Mouse (Mus musculus): Measurements from ENCODE around the gene Fahd1.

The Fahd1 gene

GRCm38 (mm10) chr17:24841133-24841532 lies 9.0 kb downstream of the Fahd1 start:
- no peak for DNase-seq

GRCm38 (mm10) chr17:24840341-24840740 lies 9.8 kb downstream of the Fahd1 start:
- DNase-seq: no peak

- no peak for DNase-seq
Observed at GRCm38 (mm10) chr17:24839842-24840241, 10.3 kb downstream of the Fahd1 start, which contains the start of gene Hagh. Gene Hagh, plus strand, starts transcription at chr17:24840143.

DNA sequence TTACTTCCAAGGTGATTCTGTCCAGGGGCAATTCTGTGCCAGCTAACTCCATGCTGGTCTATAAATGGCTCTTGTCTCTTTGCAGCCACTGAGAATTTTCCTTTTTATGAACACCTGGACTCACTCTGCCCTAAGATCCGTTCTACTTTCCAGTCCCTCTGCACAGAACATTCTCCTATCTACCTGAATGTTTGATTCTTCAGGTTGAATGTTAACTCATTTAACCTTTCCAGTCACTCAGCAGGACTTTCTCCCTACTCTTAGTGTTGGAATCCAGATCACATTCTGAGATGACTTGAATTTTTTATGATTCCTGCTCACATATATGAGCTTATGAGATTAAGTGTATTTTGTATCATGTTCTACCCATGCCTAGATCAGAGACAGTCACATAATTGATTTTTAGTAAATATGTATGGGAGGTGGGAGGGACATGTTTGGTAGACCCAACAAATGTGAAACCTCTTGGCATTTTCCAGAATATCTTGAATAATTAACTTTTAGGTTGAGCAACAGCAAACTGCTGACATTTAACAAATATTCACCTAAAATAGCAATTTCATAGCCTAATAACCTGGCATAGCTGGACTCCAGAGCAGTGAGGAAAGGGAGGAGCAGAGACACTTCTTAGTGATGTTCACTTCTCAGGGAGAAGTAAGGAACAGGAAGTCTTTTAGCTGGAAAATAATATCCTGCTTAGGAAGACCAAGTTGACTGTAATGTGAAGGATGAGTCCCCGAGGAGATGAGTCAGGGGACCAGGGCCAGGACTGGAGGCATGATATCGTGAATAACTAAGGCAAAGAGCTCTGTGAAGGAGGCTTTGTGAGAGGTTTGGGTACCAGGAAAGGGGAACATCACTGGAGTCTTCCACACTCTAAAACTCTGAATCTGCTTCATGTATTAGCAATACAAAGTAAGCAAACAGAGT lies 28.5 kb downstream of the Fahd1 start:
- no peak for DNase-seq

DNA sequence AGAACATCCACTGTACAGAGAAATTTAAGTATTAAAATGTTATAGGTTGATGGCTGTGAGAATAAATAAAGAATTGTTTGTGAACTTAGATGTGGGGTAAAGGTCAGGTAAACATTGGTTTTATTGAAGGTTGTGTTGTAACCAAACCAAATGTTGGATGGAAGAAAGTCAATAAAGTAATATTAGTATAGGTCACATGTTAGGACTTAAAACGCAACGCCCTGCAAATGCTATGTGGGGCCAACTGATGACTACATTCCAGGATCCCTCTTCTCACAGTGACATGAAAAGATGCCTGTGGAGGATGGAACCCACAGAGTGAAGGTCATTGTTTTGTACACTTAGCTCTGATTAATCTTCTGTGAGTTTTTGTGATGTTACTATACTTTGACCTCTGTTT lies 30.7 kb downstream of the Fahd1 start:
- no peak for DNase-seq

DNA sequence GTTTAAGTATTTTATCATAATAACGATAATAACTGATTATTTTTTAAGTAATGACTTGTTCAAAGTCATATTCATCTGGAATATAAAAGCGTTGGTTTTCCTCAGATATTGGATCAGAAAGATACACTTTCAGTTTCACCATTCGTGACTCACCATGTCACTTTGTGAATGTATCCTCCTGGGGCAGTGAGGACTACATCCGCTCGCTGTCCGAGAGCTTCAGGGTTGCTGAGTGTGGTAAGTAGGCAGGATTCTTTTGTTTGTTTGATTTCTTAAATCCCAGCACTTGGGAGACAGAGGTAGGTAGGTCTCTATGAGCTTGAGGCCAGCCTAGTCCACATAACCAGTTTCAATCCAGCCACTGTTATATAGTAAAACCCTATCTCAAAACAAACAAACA lies 32.0 kb downstream of the Fahd1 start:
- no peak for DNase-seq

- DNase-seq: no peak
Observed at GRCm38 (mm10) chr17:24817503-24817902, 32.7 kb downstream of the Fahd1 start.

DNA sequence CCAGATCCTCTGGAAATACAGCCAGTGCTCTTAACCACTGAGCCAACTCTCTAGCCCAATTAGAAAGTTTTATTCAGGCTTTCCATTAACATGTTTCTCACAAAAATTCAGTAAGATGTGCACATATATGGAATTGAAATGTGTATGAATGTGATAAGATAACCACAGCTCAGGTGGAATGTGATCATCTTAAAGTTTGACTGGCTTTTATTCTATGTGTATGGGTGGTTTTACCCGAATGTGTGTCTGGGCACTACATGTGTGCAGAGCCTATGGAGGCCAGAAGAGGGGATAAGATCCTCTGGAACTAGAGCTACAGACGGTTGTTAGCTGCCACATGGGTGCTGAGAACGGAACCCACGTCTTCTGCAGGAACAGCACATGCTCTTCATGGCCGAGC lies 34.9 kb downstream of the Fahd1 start:
- DNase-seq: no peak

DNA sequence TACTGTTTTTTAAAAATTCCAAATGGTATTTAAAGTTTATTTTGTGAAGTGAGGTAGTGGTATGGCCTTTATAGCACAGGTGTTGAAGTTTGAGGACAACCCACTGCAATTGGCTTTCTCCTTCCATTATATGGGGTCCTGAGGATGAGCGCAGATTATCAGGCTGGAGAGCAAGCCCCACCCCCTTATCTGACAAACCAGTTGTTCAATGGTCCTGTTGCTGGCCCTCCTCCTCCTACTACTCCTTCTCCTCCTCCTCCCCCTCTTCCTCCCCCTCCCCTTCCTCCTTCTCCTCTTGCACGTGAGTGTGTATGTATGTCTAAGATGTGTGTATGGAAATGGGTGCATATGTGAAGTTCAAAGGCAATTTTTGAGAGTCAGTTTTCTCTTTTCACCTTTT lies 37.9 kb downstream of the Fahd1 start:
- DNase-seq: no peak

GRCm38 (mm10) chr17:24811211-24811610 lies 39.0 kb downstream of the Fahd1 start:
- no peak for DNase-seq

- DNase-seq: peak; percentile 63
Observed at GRCm38 (mm10) chr17:24803952-24804951, 45.9 kb downstream of the Fahd1 start, which contains the start of gene Meiob. Gene Meiob, plus strand, starts transcription at chr17:24804289.

DNA sequence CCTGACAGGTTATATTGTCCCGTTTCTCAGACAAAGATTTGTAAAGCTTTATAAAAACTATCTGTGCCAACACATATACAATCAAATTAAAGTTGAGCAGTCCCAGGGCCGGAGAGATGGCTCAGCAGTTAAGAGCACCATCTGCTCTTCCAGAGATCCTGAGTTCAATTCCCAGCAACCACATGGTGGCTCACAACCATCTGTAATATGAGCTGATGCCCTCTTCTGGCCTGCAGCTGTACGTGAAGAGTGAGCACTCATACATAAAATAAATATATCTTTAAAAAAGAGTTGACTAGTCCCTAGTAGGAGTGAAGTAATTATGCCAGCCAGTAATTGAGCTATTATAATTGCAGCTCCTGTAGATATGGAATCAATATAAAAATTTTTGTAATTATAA lies 49.6 kb downstream of the Fahd1 start:
- DNase-seq: no peak

DNA sequence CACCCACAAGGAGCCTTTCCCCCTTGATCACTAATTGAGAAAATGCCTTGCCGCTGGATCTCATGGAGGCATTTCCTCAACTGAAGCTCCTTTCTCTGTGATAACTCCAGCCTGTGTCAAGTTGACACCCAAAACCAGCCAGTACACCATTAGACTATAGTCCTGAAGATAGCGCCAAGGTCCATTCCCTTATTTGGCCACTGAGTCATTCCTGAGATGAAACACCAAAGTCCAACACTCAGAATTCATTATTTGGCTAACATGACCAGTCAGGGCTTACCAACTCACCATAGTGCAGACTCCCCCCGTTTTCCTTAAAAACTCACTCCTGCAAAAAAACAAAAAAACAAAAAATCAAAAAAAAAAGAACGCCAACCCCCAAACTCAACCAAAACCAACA lies 50.7 kb downstream of the Fahd1 start:
- DNase-seq: no peak
